ENCODE assay signal across 18 mouse cellular contexts in genomic region chr3:130374620-130375341, GRCm38 (mm10).
"Had no signal": no experiment of that assay in that cellular context is flagged by ENCODE, and none has a peak within 500 bp of the region (broad histone marks: within the 10 kb centered on the region; RNA-seq: fewer than 3 reads in every experiment).

No protein-coding gene starts in this region.

- H3K4me1 ChIP-seq: liver, embryonic 13.5 days; neural tube, embryonic 13.5 days; stomach, embryonic 15.5 days had no signal

- H3K36me3 ChIP-seq: kidney, embryonic 15.5 days; liver, embryonic 13.5 days; neural tube, embryonic 13.5 days; stomach, embryonic 15.5 days had no signal

- H3K9ac ChIP-seq: kidney, embryonic 15.5 days; liver, embryonic 13.5 days; neural tube, embryonic 13.5 days; stomach, embryonic 15.5 days had no signal

- H3K27me3 ChIP-seq: kidney, embryonic 15.5 days; liver, embryonic 13.5 days; neural tube, embryonic 13.5 days; stomach, embryonic 15.5 days had no signal

- H3K27ac ChIP-seq: kidney, embryonic 15.5 days; left cerebral cortex, adult 2 months; liver, embryonic 13.5 days; neural tube, embryonic 13.5 days; stomach, embryonic 15.5 days had no signal

- DNase-seq: kidney, adult 11 months; kidney, adult 8-10 months; kidney, postnatal 10 days; kidney, postnatal 36 days; layer of hippocampus, postnatal 36 days; liver, embryonic 13.5 days; lung, adult 2 months; lung, postnatal 14 days; lung, postnatal 4 days; right cerebral cortex, adult 18-20 months; right cerebral cortex, postnatal 14 days; spleen, adult 18-20 months; thymus, postnatal 4 days had no signal

- H3K9me3 ChIP-seq: kidney, embryonic 15.5 days; liver, embryonic 13.5 days; neural tube, embryonic 13.5 days; stomach, embryonic 15.5 days had no signal

- H3K4me3 ChIP-seq: kidney, embryonic 15.5 days; left cerebral cortex, adult 2 months; liver, embryonic 13.5 days; myocyte; neural tube, embryonic 13.5 days; stomach, embryonic 15.5 days had no signal

- H3K4me2 ChIP-seq: kidney, embryonic 15.5 days; liver, embryonic 13.5 days; neural tube, embryonic 13.5 days; stomach, embryonic 15.5 days had no signal
